Mouse (Mus musculus) B cell, adult 67 days (primary cell): ENCODE data around the gene Inhbb. TPM values are rescaled to one million over a fixed set of nuclear protein-coding genes. Genes with fewer than 3 reads are reported as not detected.

ENCODE experiments used
- total RNA-seq, 2 experiments: library from RNA; stranded (reverse); gene quantifications; 4 replicates each; pipeline ENCODE4 v1.2.4; 2023

Gene Inhbb
- not detected for total RNA-seq

GRCm38 (mm10) chr1:119421576-119422421, at the start of gene Inhbb:
Gene Inhbb (minus strand): TSS chr1:119422248.

Other genes with a start within 250 kb of the Inhbb start
- 1 to 10 TPM; 8.5 to 9.2 TPM for gene Ralb, start 82.5 kb upstream of the Inhbb start, total RNA-seq
- gene Tmem185b, start 103.9 kb upstream of the Inhbb start, total RNA-seq: 10 to 100 TPM; 21.6 to 30.6 TPM
- 1 to 10 TPM; 4.9 to 6.8 TPM for gene Epb41l5, start 226.8 kb upstream of the Inhbb start, total RNA-seq